In the genomic region with DNA sequence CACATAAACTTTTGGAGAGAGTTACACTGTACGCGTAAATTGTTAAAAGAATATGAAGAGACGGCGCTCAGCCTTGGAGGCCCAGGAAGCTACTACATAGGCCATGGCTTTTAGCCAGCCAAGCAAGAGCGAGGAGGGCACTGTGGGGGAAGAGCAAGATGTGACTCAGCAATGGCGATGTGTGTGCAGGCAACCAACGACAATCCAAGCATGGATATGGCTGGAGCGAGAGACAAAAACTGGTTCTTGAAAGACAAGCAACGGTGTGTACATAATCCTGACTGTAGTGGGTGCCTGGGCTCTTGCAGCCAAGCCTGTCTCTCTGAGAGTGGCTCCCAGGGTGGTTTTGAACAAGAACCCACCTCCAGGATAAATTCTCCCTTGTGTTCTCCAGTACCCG, we compare ENCODE assay signal across 20 mouse cellular contexts. TPM values are rescaled to one million over a fixed set of nuclear protein-coding genes. Genes with fewer than 3 reads are reported as not detected.
DNase-seq lines count a peak whose midpoint lies in the region; ATAC-seq lines count a peak whose summit lies in the region.
"Had no signal": no experiment of that assay in that cellular context is flagged by ENCODE, and none has a peak within 500 bp of the region (broad histone marks: within the 10 kb centered on the region; RNA-seq: fewer than 3 reads in every experiment).

No protein-coding gene starts in this region.

- no peaks in the 10 kb centered on the region for H3K27me3 ChIP-seq in megakaryocyte, embryonic 14.5 days (replicated peaks)
- H3K27me3 ChIP-seq: embryonic facial prominence, embryonic 13.5 days; forebrain, embryonic 12.5 days; heart, embryonic 15.5 days; intestine, embryonic 15.5 days had no signal

- peaks cover 14% of the 10 kb centered on the region for H3K4me1 ChIP-seq in megakaryocyte, embryonic 14.5 days
- H3K4me1 ChIP-seq: embryonic facial prominence, embryonic 13.5 days; forebrain, embryonic 12.5 days; heart, embryonic 15.5 days; hindbrain, embryonic 10.5 days; intestine, embryonic 15.5 days had no signal

- peak; percentile 48 for DNase-seq in adrenal gland, postnatal 10 days
- no peak for DNase-seq in adrenal gland, adult 8-10 months
- DNase-seq in adrenal gland, postnatal 25 days: peak; percentile 30
- no peak for DNase-seq in ovary, postnatal 14 days (ENCODE audit: low spot score)
- DNase-seq: cerebellum, adult 11 months; cerebellum, adult 9-10 months; cerebellum, postnatal 25 days; gastrocnemius, adult 2 months; gastrocnemius, postnatal 25 days; heart, postnatal 14 days; kidney, adult 2 months had no signal

- H3K9me3 ChIP-seq in megakaryocyte, embryonic 14.5 days: no peaks in the 10 kb centered on the region
- H3K9me3 ChIP-seq: embryonic facial prominence, embryonic 13.5 days; forebrain, embryonic 12.5 days; heart, embryonic 15.5 days; hindbrain, embryonic 10.5 days; intestine, embryonic 15.5 days had no signal

- H3K36me3 ChIP-seq in megakaryocyte, embryonic 14.5 days (replicated peaks; ENCODE audit: low read length): no peaks in the 10 kb centered on the region
- H3K36me3 ChIP-seq: embryonic facial prominence, embryonic 13.5 days; forebrain, embryonic 12.5 days; heart, embryonic 15.5 days; hindbrain, embryonic 10.5 days; intestine, embryonic 15.5 days had no signal

- no peak for ATAC-seq in megakaryocyte, adult 5-6 weeks (ENCODE audit: poor library complexity, severe bottlenecking)
- 0 out of 2 replicates have a peak, but pooled peaks have one; percentile 27 for ATAC-seq in megakaryocyte progenitor cell, adult 5-6 weeks (replicated peaks; ENCODE audit: poor library complexity)
- ATAC-seq: forebrain, embryonic 16.5 days; intestine, embryonic 15.5 days had no signal

- peak overlapping the region; percentile 28 for H3K4me3 ChIP-seq in megakaryocyte, embryonic 14.5 days (replicated peaks)
- H3K4me3 ChIP-seq: embryonic facial prominence, embryonic 13.5 days; forebrain, embryonic 12.5 days; gastrocnemius, adult 2 months; heart, embryonic 15.5 days; hindbrain, embryonic 10.5 days; intestine, embryonic 15.5 days had no signal

RNA-seq across cellular contexts. Expression of a gene that starts 8.7 kb away (rescaled TPM):
- total RNA-seq in adrenal gland, postnatal 10 days (2021): not detected
- total RNA-seq in adrenal gland, adult 8-10 months (2022): under 1 TPM in 2 of 4 experiments, not detected in 2; 0.12 to 0.22 TPM
- polyA plus RNA-seq in megakaryocyte, embryonic 14.5 days (2012; ENCODE audit: insufficient read depth, low replicate concordance): not detected in 2 replicates
- total RNA-seq in megakaryocyte, adult 5-6 weeks (2015): 0.22 and 0.50 TPM in 2 replicates
- total RNA-seq in megakaryocyte, adult 5-6 weeks (2017): 0.49 and 1.4 TPM in 2 replicates
- total RNA-seq in adrenal gland, postnatal 25 days (2021): 0.24 TPM in 1 of 2 replicates, not detected in the other
- total RNA-seq in megakaryocyte progenitor cell, adult 5-6 weeks (2015): 1.3 and 1.4 TPM in 2 replicates
- 1.3 and 1.6 TPM in 2 replicates for total RNA-seq in megakaryocyte progenitor cell, adult 5-6 weeks (2017)
- total RNA-seq: gastrocnemius, adult 2 months; gastrocnemius, postnatal 25 days; heart, postnatal 14 days had no signal
- polyA plus RNA-seq: forebrain, embryonic 16.5 days had no signal

Comparison
In these comparisons a context has a peak if more than half of its experiments do, and no peak if none do; other contexts are left out.
1. DNase-seq: peak in adrenal gland, postnatal 10 days (single experiment) and adrenal gland, postnatal 25 days (single experiment); none in adrenal gland, adult 8-10 months (single experiment) and ovary, postnatal 14 days (single experiment).